Mouse (Mus musculus) forebrain, embryonic 16.5 days (tissue): Measurements from ENCODE around the gene Gm20388. TPM values are rescaled to one million over a fixed set of nuclear protein-coding genes. Genes with fewer than 3 reads are reported as not detected.

Source experiments
- ATAC-seq: fragments of 200-750 bp; cut with Nextera tagmentation; 2 replicates; pipeline ENCODE4 v1.8.0; 2017; ENCODE audit warnings: mild to moderate bottlenecking, moderate library complexity
- H3K27ac ChIP-seq: fragments of 300-500 bp; sonication (generic); 2 replicates; pipeline ENCODE4 v1.5.1; 2014; ENCODE audit warnings: low read length, control low read depth
- H3K27me3 ChIP-seq: fragments of 300-500 bp; sonication (generic); replicated peaks from 2 replicates; pipeline ENCODE4 v1.6.1; 2014; ENCODE audit warnings: low read length; ENCODE audit not compliant: control insufficient read depth, insufficient read depth
- H3K36me3 ChIP-seq: fragments of 300-500 bp; sonication (generic); 2 replicates; pipeline ENCODE4 v1.6.1; 2014; ENCODE audit not compliant: control insufficient read depth, insufficient read depth
- H3K4me1 ChIP-seq: fragments of 300-500 bp; sonication (generic); replicated peaks from 2 replicates; pipeline ENCODE4 v1.6.1; 2014; ENCODE audit warnings: low read length; ENCODE audit not compliant: control insufficient read depth, insufficient read depth
- H3K4me2 ChIP-seq: fragments of 300-500 bp; sonication (generic); 2 replicates; pipeline ENCODE4 v1.6.1; 2014; ENCODE audit warnings: mild to moderate bottlenecking, low read length, control low read depth
- H3K4me3 ChIP-seq: fragments of 300-500 bp; sonication (generic); replicated peaks from 2 replicates; pipeline ENCODE4 v1.5.1; 2014; ENCODE audit warnings: mild to moderate bottlenecking, low read length, control low read depth
- H3K9ac ChIP-seq: fragments of 300-500 bp; sonication (generic); replicated peaks from 2 replicates; pipeline ENCODE4 v1.6.1; 2014; ENCODE audit warnings: low read depth, low read length, control low read depth
- H3K9me3 ChIP-seq: fragments of 300-500 bp; sonication (generic); 2 replicates; pipeline ENCODE4 v1.6.1; 2016; ENCODE audit warnings: low read length; ENCODE audit not compliant: control insufficient read depth
- WGBS: fragments of 180-500 bp; shearing (Covaris S2); extraction: QIAGEN DNeasy Blood & Tissue Kit; methylation state at CpG from one replicate; pipeline ENCODE4 v1.1.7; 2014; 5-methylcytosine and 5-hydroxymethylcytosine counted together
- polyA plus RNA-seq: library from polyadenylated mRNA; unstranded; fragments of >200 nt; fragmentation: Nextera tagmentation; extraction: Ambion mirVana; gene quantifications from 2 replicates; pipeline ENCODE4 v1.2.1, GENCODE M21; 2015

Gm20388 gene
- polyA plus RNA-seq, 1 experiment from 2014 or later: 4.7 TPM

DNA sequence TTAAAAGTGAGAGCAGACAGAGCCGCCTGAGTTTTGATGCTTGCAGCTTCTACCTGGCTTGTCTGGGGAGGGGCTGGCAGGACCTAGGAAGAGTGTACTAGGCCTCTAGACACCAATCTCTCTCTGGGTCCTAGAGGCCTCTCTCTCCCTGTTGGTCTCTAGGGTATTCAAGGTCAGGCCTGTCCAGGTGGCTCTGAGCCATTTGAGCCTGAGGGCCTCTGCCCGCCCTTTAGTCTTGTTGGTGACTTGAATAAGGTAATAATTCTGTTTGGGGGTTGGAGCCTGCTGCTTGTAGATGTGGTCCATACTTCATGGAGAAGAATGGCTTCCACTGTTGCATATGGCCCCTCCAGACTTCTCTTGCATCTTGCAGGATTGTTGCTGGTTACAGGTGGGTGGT, 604.6 kb downstream of the Gm20388 start:
- ATAC-seq: no peak
- no peaks in the 10 kb centered on the region for H3K9me3 ChIP-seq
- no peaks in the 10 kb centered on the region for H3K36me3 ChIP-seq
- H3K4me2 ChIP-seq: no peak overlapping the region
- H3K27me3 ChIP-seq: no peaks in the 10 kb centered on the region
- WGBS: 90% methylated on average over 2 of the region's 2 CpGs
- H3K4me3 ChIP-seq: no peak overlapping the region
- H3K9ac ChIP-seq: no peak overlapping the region
- H3K4me1 ChIP-seq: peaks cover 98% of the 10 kb centered on the region
- H3K27ac ChIP-seq: peak overlapping the region; percentile 52

DNA sequence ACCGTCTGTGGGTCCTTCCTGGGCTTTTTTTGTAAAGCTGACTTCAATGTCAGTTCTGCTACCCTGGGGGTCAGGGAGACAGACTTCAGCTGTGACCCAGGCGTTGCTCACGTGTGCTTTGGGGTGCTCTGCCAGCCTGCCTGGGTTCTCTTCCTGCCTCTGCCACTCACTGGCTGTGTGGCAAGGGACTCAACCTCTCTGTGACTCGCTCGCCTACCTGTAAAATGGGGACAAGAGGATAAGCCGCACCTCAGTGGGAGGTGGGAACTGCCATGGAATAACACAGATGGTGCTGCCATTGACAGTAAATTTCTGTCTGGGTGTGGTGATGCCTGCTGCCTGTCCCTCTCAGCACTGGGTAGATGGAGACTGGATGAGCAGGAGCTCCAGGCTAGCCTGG, 605.0 kb downstream of the Gm20388 start:
- 85% methylated on average over 6 of the region's 6 CpGs for WGBS
- no peak overlapping the region for H3K27ac ChIP-seq
- H3K27me3 ChIP-seq: no peaks in the 10 kb centered on the region

GRCm38 (mm10) chr8:120516182-120516755, 605.6 kb downstream of the Gm20388 start:
- peak; percentile 14; the same call in 1 of the 2 replicates for ATAC-seq
- 12% methylated on average over 12 of the region's 12 CpGs for WGBS
- Histone ChIP-seq H3K27me3 (no peaks in the 10 kb centered on the region), H3K36me3 (no peaks in the 10 kb centered on the region), H3K4me1 (peaks cover 99% of the 10 kb centered on the region), H3K9me3 (no peaks in the 10 kb centered on the region), H3K4me2 (peak overlapping the region; percentile 28), H3K9ac (no peak overlapping the region; the same call in 1 of the 2 replicates), H3K4me3 (no peak overlapping the region), H3K27ac (peak overlapping the region; percentile 31)

More for the DNA sequence above, 605.0 kb downstream of the Gm20388 start:
- no peaks in the 10 kb centered on the region for H3K36me3 ChIP-seq
- H3K4me1 ChIP-seq: peaks cover 99% of the 10 kb centered on the region
- ATAC-seq: no peak
- no peak overlapping the region for H3K9ac ChIP-seq
- H3K4me3 ChIP-seq: no peak overlapping the region
- no peaks in the 10 kb centered on the region for H3K9me3 ChIP-seq
- H3K4me2 ChIP-seq: no peak overlapping the region

- no peaks in the 10 kb centered on the region for H3K36me3 ChIP-seq
- no peak overlapping the region for H3K4me3 ChIP-seq
- H3K9me3 ChIP-seq: no peaks in the 10 kb centered on the region
- no peaks in the 10 kb centered on the region for H3K27me3 ChIP-seq
- ATAC-seq: no peak
- peaks cover 97% of the 10 kb centered on the region for H3K4me1 ChIP-seq
- 0 out of 2 replicates have a peak overlapping the region, but pooled peaks have one; percentile 16 for H3K27ac ChIP-seq
- whole genome bisulfite sequencing: 43% methylated on average over 11 of the region's 11 CpGs
- 0 out of 2 replicates have a peak overlapping the region, but pooled peaks have one; percentile 11 for H3K9ac ChIP-seq
- no peak overlapping the region for H3K4me2 ChIP-seq
Measured at GRCm38 (mm10) chr8:120517666-120518410, 607.2 kb downstream of the Gm20388 start.

- Histone ChIP-seq H3K27me3 (no peaks in the 10 kb centered on the region), H3K36me3 (no peaks in the 10 kb centered on the region), H3K4me1 (peaks cover 95% of the 10 kb centered on the region), H3K4me3 (no peak overlapping the region), H3K9me3 (no peaks in the 10 kb centered on the region), H3K9ac (no peak overlapping the region), H3K4me2 (no peak overlapping the region), H3K27ac (no peak overlapping the region)
- whole genome bisulfite sequencing: 59% methylated on average over 14 of the region's 14 CpGs
- ATAC-seq: no peak
Measured at GRCm38 (mm10) chr8:120518736-120519534, 608.3 kb downstream of the Gm20388 start.

GRCm38 (mm10) chr8:120520287-120520686, 609.6 kb downstream of the Gm20388 start:
- Histone ChIP-seq H3K4me1 (peaks cover 96% of the 10 kb centered on the region), H3K4me3 (no peak overlapping the region), H3K9ac (no peak overlapping the region; the same call in 1 of the 2 replicates), H3K9me3 (no peaks in the 10 kb centered on the region), H3K27me3 (no peaks in the 10 kb centered on the region), H3K36me3 (no peaks in the 10 kb centered on the region), H3K27ac (peak overlapping the region; percentile 93), H3K4me2 (no peak overlapping the region)
- ATAC-seq: no peak
- 65% methylated on average over 15 of the region's 15 CpGs for WGBS

DNA sequence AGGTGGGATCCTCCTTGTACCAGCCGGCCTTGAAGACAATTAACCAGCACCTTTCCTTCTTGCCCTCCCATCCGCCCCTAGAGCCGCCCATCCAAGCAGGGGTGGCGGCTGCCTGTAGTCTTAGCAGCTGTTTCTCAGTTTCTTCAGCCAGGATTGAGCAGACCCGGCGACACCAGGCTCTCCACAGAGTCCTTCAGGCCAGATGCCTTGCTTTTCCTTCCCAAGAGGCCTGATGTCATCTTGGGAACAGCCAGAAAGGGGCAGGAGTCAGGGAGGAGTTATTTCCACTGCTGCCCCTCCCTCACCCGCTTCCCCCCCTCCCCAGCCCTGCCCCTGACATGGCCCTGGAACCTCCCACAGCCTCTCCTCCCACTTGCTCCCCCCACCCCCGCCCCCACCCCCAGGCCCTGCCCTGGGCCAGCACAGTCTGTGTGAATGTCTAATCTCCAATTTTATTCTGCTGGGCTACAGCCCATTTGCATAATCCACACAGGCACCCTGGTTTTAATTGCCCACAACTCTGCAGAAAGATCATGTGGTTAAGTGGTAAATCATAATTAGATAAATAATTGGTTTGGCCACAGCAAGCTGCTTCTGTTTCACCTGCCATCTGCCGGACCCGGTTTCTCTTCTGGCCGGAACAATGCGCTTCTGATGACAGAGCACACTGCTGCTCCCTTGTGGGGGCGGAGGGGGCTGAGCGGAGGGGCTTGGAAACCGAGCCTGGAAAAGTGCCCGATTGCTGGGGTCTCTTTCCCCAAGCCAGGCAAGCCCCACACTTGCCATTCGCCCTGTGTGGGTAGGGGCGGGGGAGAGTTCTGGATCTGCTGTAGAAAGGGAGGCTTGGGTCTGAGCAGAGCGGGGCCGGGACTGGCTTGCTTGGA, 610.3 kb downstream of the Gm20388 start:
- Histone ChIP-seq H3K36me3 (no peaks in the 10 kb centered on the region), H3K27ac (peak overlapping the region; percentile 93), H3K4me1 (peaks cover 96% of the 10 kb centered on the region), H3K27me3 (no peaks in the 10 kb centered on the region), H3K4me2 (peak overlapping the region; percentile 40), H3K9ac (peak overlapping the region; percentile 42), H3K4me3 (no peak overlapping the region), H3K9me3 (no peaks in the 10 kb centered on the region)
- WGBS: 3% methylated on average over 20 of the region's 20 CpGs
- peak; percentile 85 for ATAC-seq

GRCm38 (mm10) chr8:120521591-120521965, 610.9 kb downstream of the Gm20388 start:
- no peak overlapping the region for H3K4me3 ChIP-seq
- H3K9me3 ChIP-seq: no peaks in the 10 kb centered on the region

More at GRCm38 (mm10) chr8:120521591-120521965, 610.9 kb downstream of the Gm20388 start:
- WGBS: 21% methylated on average over 7 of the region's 7 CpGs
- Histone ChIP-seq H3K4me1 (peaks cover 96% of the 10 kb centered on the region), H3K9ac (peak overlapping the region; percentile 38), H3K36me3 (no peaks in the 10 kb centered on the region), H3K27me3 (no peaks in the 10 kb centered on the region), H3K4me2 (peak overlapping the region; percentile 40), H3K27ac (peak overlapping the region; percentile 93)
- no peak; the same call in 1 of the 2 replicates for ATAC-seq
